Mouse (Mus musculus): ENCODE measurements around the gene Zfp821. TPM values are rescaled to one million over a fixed set of nuclear protein-coding genes. Genes with fewer than 3 reads are reported as not detected.
A peak's percentile ranks its signal among the peaks of the same experiment; 100 is the strongest.

Zfp821 gene
- polyA plus RNA-seq, 1 experiment from 2014 or later, result 13.2 TPM

DNA sequence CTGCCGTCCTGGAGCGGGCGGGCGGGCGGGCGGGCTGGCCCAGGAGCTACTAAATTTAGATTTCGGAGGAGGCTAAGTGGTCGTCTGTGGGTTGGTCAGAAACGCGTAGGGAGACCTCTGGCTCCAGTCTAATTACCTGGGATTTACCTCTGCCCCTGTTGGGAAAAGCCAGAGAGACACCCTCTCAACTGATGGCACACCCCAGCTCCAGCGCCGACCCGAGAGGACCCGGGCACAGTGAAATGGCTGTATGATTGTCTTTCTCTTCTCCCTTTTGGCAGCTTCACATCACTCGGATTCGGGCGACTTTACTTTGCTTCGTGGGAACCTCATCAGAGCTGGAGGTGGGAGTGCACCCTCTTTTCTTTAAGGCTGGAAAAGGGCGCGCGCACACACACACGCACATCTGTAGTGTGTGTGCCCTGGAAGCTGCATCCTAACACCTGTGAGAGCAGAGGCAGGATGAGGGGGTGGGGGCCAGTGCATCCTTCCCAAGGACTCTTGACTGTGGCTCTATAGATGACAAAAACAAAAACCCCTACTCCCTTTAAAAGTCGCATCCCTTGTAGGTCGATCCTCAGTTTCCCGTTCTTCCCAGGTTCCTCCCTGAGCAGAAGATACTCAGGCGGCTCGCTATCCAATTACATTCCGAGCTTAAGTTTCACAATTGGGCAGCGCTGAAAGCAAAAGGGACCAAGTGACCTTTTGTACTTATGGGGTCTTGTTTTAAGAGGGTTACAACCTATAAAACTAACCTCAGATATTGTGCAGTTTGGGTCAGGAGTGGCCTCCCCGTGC is 929 bp downstream of the Zfp821 start:
- DNase-seq (ENCODE audit: low spot score) (peak; percentile 51), ATAC-seq (0 out of 2 replicates have a peak, but pooled peaks have one; percentile 2)
- peak overlapping the region; percentile 87 for H3K9ac ChIP-seq (replicated peaks; ENCODE audit: low read depth)
- H3K9me3 ChIP-seq (ENCODE audit: low read length), result no peaks in the 10 kb centered on the region
- 2% methylated on average over 24 of the region's 30 CpGs for WGBS
- TF ChIP-seq CTCF (IDR thresholded peaks at IDR 0.05) (no peak), EP300 (IDR thresholded peaks at IDR 0.05) (no peak)
- peaks cover 8% of the 10 kb centered on the region; the same call in 1 of the 2 replicates for H3K4me1 ChIP-seq (ENCODE audit: insufficient read depth, low read depth, low read length)
- peak overlapping the region; percentile 79 for H3K4me3 ChIP-seq (ENCODE audit: low read depth, low read length)
- H3K27me3 ChIP-seq (replicated peaks; ENCODE audit: insufficient read depth, low read length), result peaks cover 10% of the 10 kb centered on the region
- H3K36me3 ChIP-seq (ENCODE audit: insufficient read depth, low read length), result peaks cover 15% of the 10 kb centered on the region; the same call in 1 of the 2 replicates
- peak overlapping the region; percentile 68 for H3K4me2 ChIP-seq (replicated peaks; ENCODE audit: low read depth, low read length)
- peak overlapping the region; percentile 92; the same call in 1 of the 2 replicates for H3K27ac ChIP-seq (ENCODE audit: low read length)

DNA sequence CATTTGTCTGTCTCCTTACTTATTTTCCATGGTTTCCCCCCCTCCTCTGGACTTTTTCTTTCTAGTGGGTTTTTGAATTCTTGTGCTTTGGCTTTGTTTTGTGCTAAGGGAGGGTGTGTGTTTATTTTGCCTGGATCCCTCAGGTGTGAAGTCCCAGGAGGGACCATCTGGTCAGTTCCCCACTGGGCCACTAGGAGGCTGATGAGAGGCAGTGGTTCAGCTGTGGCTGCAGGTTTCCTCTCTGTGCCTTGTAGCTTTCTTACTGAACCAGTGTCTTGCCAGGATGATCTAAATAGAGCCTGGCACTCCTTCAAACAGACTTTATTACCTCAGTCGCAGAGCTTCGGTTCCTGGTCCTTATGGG is 1.5 kb downstream of the Zfp821 start:
- no peaks in the 10 kb centered on the region for H3K9me3 ChIP-seq (ENCODE audit: low read length)
- no peak for TF ChIP-seq EP300 (IDR thresholded peaks at IDR 0.05)
- TF ChIP-seq CTCF (IDR thresholded peaks at IDR 0.05), result peak; percentile 90
- peaks cover 20% of the 10 kb centered on the region; the same call in 1 of the 2 replicates for H3K36me3 ChIP-seq (ENCODE audit: insufficient read depth, low read length)
- 36% methylated on average over 2 of the region's 2 CpGs for WGBS
- H3K27me3 ChIP-seq (replicated peaks; ENCODE audit: insufficient read depth, low read length), result peaks cover 10% of the 10 kb centered on the region
- H3K4me2 ChIP-seq (replicated peaks; ENCODE audit: low read depth, low read length), result peak overlapping the region; percentile 68
- no peak overlapping the region for H3K9ac ChIP-seq (replicated peaks; ENCODE audit: low read depth)
- DNase-seq (ENCODE audit: low spot score), result peak; percentile 80
- peaks cover 8% of the 10 kb centered on the region; the same call in 1 of the 2 replicates for H3K4me1 ChIP-seq (ENCODE audit: insufficient read depth, low read depth, low read length)
- H3K4me3 ChIP-seq (ENCODE audit: low read depth, low read length), result peak overlapping the region; percentile 79; the same call in 1 of the 2 replicates
- ATAC-seq, result peak; percentile 50
- no peak overlapping the region for H3K27ac ChIP-seq (ENCODE audit: low read length)

DNA sequence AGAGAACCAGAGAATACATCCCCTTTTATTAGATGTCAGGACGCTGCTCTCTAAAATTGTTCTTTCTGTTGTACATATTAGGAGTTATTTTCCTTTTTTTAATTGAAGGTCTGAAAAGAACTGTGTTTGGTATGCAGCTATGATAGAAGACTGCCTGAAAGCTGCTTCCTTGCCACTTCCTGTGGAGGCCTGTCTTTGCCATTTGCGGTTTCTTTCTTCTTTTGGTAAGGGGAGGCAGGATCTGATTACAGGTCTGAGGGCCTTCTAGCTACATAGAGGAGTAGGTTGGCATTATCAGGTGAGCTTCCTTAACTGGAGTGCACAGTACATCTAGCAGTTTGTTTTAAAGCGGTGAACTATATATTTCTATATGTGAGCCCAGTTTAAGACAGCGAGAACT is 2.6 kb downstream of the Zfp821 start:
- DNase-seq (ENCODE audit: low spot score) (no peak), ATAC-seq (no peak)
- Histone ChIP-seq H3K4me2 (replicated peaks; ENCODE audit: low read depth, low read length) (no peak overlapping the region), H3K27ac (ENCODE audit: low read length) (no peak overlapping the region), H3K4me1 (ENCODE audit: insufficient read depth, low read depth, low read length) (peaks cover 8% of the 10 kb centered on the region; the same call in 1 of the 2 replicates), H3K36me3 (ENCODE audit: insufficient read depth, low read length) (peaks cover 27% of the 10 kb centered on the region; the same call in 1 of the 2 replicates), H3K4me3 (ENCODE audit: low read depth, low read length) (no peak overlapping the region), H3K9ac (replicated peaks; ENCODE audit: low read depth) (no peak overlapping the region), H3K9me3 (ENCODE audit: low read length) (no peaks in the 10 kb centered on the region), H3K27me3 (replicated peaks; ENCODE audit: insufficient read depth, low read length) (peaks cover 1% of the 10 kb centered on the region; the same call in 1 of the 2 replicates)
- 95% methylated on average over 4 of the region's 4 CpGs for WGBS
- TF ChIP-seq EP300 (IDR thresholded peaks at IDR 0.05), result no peak

DNA sequence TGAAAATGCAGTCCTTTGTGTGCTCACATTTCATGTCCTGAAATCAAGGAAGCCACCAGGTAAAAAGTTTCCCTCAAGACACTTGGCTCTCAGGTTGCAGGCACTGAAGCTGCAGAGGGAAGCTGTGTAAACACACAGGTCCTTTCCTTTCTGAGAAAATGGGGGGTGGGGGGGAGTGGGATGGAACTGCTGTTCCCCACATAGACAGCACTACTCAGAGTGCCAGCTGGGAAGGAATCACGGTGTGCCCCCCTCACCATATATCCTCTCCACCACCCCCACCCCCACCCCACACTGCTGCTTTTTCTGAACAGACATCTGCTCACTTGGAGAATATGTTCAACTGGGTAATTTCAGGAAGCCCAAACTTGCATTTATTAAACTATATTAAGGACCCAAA is 7.2 kb downstream of the Zfp821 start:
- 67% methylated on average over 1 of the region's 1 CpGs for whole genome bisulfite sequencing
- Histone ChIP-seq H3K9ac (replicated peaks; ENCODE audit: low read depth) (no peak overlapping the region), H3K4me2 (replicated peaks; ENCODE audit: low read depth, low read length) (no peak overlapping the region), H3K4me1 (ENCODE audit: insufficient read depth, low read depth, low read length) (no peaks in the 10 kb centered on the region), H3K27me3 (replicated peaks; ENCODE audit: insufficient read depth, low read length) (no peaks in the 10 kb centered on the region), H3K27ac (ENCODE audit: low read length) (no peak overlapping the region), H3K9me3 (ENCODE audit: low read length) (no peaks in the 10 kb centered on the region), H3K36me3 (ENCODE audit: insufficient read depth, low read length) (peaks cover 37% of the 10 kb centered on the region; the same call in 1 of the 2 replicates), H3K4me3 (ENCODE audit: low read depth, low read length) (no peak overlapping the region)
- no peak for TF ChIP-seq CTCF (IDR thresholded peaks at IDR 0.05)
- TF ChIP-seq EP300 (IDR thresholded peaks at IDR 0.05), result no peak
- no peak for DNase-seq (ENCODE audit: low spot score)
- no peak for ATAC-seq

DNA sequence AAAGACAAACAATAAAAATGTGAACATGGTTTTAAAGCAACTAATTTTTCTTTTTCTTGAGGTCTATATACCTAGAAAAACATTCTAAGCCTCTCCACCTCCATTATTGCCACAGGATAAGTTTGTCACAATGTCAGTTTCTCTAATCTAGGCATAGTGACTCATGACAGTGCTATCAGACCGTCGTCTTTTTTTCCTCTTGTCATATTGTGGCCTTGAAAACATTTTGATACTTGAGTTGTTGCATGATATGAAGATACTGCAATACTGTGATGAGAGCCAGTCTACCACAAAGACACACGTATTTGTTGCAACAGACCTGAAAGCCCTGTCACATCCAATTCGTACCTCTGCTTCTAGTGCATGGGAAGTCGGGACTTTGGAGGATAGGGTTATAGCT is 9.6 kb downstream of the Zfp821 start:
- WGBS, result 89% methylated on average over 5 of the region's 5 CpGs
- no peak for TF ChIP-seq CTCF (IDR thresholded peaks at IDR 0.05)
- TF ChIP-seq EP300 (IDR thresholded peaks at IDR 0.05), result no peak
- Histone ChIP-seq H3K36me3 (ENCODE audit: insufficient read depth, low read length) (peaks cover 41% of the 10 kb centered on the region; the same call in 1 of the 2 replicates), H3K4me1 (ENCODE audit: insufficient read depth, low read depth, low read length) (no peaks in the 10 kb centered on the region), H3K4me3 (ENCODE audit: low read depth, low read length) (no peak overlapping the region), H3K9me3 (ENCODE audit: low read length) (no peaks in the 10 kb centered on the region), H3K9ac (replicated peaks; ENCODE audit: low read depth) (no peak overlapping the region), H3K4me2 (replicated peaks; ENCODE audit: low read depth, low read length) (no peak overlapping the region), H3K27me3 (replicated peaks; ENCODE audit: insufficient read depth, low read length) (no peaks in the 10 kb centered on the region), H3K27ac (ENCODE audit: low read length) (no peak overlapping the region)
- DNase-seq (ENCODE audit: low spot score), result no peak
- ATAC-seq, result no peak

DNA sequence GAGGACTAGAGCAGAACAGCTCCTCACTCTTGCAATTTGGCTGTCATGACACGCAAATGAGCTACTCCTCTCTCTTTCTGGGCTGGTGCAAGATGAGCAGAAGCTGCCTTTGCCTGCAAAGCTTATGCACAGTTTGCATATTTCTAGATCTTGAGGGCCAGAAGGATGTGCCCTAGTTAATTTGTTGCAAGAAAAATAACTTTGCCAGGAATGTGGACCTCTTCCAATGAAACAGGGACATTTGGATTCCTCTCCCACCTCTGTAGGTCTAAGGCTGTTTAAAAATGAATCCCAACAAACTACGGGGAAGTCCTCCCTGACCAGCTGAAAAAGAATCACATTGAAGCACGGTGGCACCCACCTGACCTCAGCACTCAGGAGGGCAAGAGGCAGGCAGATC is 19.8 kb downstream of the Zfp821 start:
- H3K4me1 ChIP-seq (ENCODE audit: insufficient read depth, low read depth, low read length), result no peaks in the 10 kb centered on the region
- H3K4me2 ChIP-seq (replicated peaks; ENCODE audit: low read depth, low read length), result no peak overlapping the region
- no peak overlapping the region for H3K4me3 ChIP-seq (ENCODE audit: low read depth, low read length)
- DNase-seq (ENCODE audit: low spot score), result no peak
- H3K27ac ChIP-seq (ENCODE audit: low read length), result no peak overlapping the region
- H3K9me3 ChIP-seq (ENCODE audit: low read length), result no peaks in the 10 kb centered on the region
- no peak for ATAC-seq
- TF ChIP-seq EP300 (IDR thresholded peaks at IDR 0.05) (no peak), CTCF (IDR thresholded peaks at IDR 0.05) (no peak)
- peaks cover 41% of the 10 kb centered on the region for H3K36me3 ChIP-seq (ENCODE audit: insufficient read depth, low read length)
- no peak overlapping the region for H3K9ac ChIP-seq (replicated peaks; ENCODE audit: low read depth)
- H3K27me3 ChIP-seq (replicated peaks; ENCODE audit: insufficient read depth, low read length), result no peaks in the 10 kb centered on the region
- 80% methylated on average over 3 of the region's 3 CpGs for WGBS

All from lung, postnatal 0 days (tissue).